Mouse (Mus musculus): ENCODE measurements at regions not wholly inside any gene's neighbourhood (a gene's known extent, or its start where the extent isn't known, plus 50 kb on each side); places are given as distances from the start of the nearest gene placed in this dataset.
A peak's percentile ranks its signal among the peaks of the same experiment; 100 is the strongest.
"Not testable (repeated sequence)": the region's sequence is repeated elsewhere in the genome, so short reads cannot be mapped to it uniquely, and the experiment has no call there.

DNA sequence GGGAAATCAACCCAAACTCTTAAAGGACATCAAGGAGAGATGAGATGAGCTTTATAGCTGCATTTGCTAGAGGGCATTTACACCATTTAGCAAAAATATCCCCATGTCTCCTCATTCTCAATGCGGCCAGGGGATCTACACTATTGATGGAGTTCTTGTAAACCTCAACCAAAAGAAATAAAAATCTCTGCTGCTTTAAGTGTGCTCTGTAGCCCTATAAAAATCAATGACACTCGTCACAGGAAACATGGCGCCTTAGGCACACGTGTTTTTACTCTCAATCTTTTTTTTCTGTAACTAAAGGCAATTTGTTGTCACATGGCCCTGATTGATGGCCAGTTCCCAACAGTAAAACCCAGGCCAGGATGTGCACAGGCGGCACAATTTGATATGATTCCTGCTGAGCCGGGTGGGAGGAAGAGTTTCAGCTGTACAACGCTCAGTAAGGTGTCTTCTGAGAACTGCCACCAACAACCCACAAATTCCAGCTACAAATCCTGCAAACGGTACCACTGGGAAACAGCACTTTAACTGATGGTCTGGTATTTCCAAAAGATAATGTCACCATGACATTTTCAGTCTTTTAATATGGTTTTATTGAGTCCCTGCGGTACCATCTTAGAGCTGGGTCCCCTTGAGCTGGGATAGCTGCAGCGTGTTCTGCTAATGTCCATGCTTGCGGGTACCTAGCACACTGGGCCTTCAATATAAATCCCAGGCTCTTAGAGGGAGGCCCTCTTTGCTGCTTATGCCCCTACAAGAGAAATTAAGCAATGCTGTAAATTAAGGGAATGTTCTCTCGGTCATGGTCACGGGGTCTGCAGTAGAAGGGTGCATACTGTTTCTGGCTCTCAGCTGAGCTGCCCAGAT lies 78.8 kb downstream of the Tpbg start:
- no peak for DNase-seq

DNA sequence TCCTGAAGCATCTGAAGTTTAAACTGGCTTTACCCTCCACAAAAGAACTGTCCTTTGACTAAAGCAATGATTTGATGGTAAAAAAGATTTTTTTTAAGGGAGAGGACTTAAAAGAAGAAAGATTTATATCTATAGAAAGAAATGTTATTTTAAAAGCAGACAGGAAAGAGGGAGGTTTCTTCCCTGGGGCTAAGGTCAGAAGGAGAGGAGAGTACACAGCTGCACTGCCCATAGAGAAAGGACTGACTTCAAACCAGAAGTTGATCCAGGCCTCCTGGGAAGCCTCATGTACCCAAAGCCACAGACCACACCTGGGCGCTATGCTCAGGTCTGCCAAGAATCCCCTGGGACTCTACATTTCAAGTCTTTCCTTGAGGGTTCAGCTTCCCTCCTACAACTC lies 83.1 kb downstream of the Tpbg start:
- DNase-seq = no peak

DNA sequence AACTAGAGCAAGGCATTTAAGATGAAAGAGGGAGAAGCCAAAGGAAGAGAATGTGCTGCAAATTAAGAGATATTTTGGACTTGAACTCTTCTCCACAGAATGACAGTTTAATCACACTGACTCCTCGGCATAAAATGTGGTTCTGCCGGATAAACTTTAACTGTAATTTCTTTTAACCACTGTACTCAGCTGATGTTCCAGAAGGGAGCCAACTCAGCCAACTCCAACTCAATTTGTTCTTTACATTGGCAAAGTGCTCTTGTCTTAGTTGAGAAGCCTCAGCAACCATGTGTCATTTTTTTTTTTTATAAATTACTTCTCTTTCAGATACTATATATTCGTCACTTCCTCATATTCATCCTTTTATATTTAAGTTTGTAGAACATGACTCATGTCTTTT lies 90.0 kb downstream of the Tpbg start:
- DNase-seq = no peak

DNA sequence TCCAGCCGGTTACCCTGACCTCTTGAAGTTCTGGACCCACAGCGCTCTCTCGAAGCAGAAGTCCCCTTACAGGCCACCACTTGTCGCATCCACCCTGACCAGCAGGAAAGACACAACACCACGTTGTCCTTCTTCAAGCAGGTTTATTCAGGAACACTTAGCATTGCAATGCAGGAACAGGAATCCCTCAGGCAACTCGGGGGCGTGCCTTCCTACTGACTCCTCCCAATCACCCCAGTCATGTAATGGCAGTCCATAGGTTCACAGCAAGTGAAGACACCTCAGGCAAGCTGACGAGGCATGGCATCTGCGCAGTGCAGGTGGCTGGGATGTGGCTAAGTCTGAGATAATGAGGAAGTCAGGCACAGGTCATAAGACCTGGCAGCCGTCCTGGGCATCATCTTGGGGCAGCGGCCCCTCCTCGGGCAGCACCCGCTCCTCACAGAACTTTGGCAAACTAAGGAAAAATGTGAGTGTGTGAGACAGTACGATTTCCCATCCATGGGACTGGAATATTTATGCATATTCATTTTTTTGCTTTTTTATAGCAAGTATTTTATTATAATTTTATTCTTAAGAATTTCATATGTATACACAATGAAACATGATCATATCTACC lies 101.0 kb downstream of the Tpbg start:
- DNase-seq = not testable (repeated sequence)

DNA sequence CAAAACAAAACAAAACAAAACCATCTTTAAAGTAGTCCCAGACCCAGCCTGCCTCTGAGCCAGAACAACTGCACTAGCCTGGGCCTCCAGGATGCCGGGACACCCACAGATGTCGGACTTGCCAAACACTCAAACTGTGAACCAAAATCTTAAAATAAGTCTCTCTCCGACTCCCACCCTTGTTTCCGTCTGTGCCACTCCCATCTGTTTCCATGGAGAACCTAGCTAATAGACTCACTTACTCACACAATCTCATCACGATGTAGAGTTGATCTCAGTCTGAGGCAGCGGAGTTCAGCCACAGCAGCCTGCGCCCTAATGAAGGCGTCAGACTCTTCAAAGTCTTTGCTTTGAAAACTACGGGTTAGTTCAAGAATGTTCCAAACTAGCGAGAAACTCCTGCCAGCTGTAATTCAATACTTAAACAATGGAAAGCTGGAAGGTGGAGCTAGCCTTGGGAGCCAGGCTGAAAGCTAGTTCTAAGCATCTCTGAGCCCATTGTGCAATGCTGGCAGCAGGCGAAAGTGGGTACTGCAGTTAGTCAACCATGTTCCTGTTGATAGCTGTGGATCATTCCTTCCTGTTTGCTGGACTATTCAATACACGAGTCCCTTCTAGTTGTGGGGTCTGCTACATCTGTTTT lies 106.4 kb downstream of the Tpbg start:
- no peak for DNase-seq

DNA sequence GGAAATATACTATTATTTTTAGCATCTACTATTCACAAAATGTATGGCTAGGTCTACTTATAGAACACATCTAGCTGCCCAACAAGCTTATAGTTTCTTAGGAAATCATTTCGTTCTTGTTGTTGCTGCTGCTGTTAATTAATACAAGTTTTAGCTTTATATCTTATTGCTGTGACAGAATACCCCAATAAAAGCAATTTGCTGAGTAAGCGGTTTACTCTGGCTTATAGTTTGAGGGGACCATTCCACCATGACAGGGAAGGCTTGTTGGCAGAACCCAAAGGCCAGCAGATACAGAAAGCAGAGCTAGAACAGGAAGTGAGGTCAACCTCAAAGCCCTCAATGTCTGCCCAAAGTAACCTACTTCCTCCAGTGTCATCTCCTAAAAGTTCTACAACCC lies 109.6 kb downstream of the Tpbg start:
- DNase-seq = no peak

DNA sequence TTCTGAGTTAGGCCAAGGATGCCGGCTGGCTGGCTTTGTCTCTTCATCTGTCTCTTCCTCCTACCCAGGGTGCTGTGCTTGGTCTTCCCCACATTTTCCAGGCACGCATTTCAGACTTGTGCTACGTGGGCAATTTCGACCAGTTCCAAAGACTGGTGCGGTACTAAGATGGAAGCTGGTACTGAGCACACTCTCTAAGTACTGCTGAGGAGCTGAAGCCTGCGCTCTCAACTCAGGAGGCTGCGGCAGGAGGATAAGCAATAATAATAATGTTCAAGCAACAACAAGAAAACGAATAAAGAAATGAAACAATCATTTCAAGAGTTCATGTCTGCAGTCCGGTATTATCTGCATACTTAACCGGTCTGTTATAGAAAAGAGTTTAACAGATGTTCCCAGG lies 127.9 kb downstream of the Tpbg start:
- DNase-seq = no peak

DNA sequence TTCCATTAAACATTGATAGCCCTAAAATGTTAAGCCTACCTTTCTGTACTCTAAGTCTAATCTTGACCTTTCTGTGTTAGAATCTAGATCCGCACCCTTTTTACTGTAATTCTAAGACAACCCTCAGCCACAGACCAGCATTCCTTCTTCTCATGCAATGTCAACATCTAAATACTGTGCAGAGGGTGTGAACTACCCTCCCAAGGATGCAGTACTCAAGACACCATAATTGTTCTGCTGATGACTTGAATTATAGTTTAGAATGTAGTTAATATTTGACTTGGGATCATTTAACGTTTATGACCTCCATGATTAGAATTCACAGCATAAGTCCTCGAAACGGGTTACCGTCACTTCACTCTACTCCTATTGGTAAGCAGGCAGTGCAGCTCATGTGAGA lies 139.2 kb downstream of the Tpbg start:
- DNase-seq = no peak

DNA sequence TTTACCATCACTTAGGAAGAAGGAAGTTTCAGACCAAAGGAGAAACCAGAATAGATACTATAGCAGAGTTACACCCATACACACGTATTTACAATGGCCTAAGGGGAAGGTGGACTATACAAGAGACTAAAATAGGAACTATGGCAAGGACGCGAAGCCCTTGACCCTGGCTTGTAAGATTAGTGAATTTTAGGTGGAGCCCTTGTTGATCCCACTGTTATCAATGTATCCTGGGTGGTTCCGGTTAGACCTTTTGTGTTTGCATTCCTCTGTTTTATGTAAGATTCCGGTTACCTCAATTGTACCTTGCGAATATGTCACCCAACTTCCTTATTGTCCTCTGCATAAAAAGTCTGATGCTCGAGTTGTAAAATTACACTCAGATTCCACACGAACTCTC lies 141.3 kb downstream of the Tpbg start:
- DNase-seq = not testable (repeated sequence)

DNA sequence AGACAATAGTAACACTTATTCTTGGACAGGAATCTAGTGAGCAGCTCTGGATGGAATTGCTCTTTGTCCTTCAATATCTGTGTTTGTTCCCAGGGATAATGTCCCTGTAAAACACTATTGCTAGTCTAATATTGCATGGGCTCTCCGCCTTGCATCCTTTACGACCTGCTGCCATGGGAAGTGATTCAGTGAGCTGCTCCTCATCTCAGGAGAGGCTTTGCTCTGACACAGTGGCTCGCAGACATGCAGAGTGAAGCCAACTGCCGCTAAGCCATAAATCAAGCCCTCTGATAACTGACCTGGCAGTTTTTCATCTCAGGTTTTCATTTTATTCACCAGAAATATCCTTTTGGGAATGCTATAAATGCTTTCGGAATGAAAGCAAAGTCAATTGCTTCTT lies 143.5 kb downstream of the Tpbg start:
- no peak for DNase-seq

DNA sequence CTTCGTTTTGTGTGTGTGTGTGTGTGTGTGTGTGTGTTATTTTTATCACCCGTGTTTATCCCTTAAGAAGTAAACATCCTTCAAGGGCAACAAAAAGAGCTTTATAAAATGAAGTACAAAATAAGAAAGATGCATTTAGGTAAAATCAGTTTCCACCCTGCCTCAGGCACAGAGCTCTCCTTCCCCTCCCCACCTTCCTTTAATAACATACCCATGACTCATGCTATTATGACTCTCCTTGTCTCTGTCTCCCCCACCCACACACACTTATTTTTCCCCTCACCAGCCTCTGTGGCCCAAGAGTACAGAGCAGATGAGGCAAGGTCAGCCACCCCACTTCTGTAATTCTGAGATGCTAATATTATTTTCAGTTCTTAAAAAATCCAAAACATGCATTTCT lies 144.0 kb downstream of the Tpbg start:
- DNase-seq = no peak

DNA sequence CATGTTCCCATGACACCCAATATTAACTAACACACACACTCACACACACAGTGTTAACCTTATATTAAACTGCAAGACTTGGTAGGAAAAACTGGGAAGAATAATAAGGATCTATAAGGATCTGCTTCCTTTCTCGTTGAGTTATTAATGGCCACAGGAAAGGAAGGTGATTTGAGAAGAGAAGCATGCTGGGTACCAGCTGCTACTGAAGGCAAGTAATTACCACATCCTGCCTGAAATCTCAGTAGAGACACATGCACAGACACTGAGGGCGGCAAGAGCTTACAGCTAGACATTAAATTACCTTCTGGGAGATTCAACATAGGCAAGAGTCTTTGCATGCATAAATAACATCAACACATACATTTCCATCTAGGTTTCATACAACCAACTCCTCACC lies 160.8 kb downstream of the Tpbg start:
- DNase-seq = peak; percentile 19 to 23

DNA sequence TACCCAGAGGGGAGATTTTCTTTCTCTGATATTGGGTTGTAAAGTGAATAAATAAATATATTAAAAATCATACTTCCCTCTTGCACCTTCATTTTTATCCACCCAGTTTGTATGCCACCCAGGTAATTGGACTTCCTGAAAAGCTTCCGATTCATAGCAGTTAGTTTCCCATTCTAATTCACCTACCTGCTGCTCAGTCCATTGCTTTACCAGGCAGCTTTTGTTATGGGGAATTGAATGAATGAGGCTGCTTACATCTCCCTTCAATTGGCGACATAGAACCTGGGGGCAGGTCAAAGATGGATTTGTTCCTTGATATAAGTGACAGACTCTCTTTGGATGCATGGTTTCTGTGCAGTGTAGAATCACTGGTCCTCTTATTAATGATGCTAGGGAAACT lies 169.5 kb downstream of the Tpbg start:
- no peak for DNase-seq

DNA sequence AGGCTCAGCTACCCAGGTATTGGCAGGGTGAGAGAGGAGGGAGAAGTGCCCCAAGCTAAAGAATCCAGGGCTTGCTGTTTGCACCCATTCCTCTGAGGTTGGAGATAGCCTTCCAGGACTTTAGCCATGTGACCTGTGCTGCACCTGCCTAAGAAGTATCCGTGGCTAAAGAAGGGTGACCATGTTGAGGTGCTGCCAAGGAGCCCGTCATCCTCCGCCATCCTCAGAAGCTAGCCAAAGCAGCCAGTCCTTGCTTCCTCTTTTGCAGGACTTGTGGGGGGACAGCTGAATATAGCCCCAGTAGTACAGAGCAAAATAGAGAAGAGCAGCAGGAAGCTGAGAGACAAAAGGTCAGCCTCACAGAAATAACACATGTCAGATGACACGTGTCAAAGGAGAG lies 173.7 kb downstream of the Tpbg start:
- no peak for DNase-seq

DNA sequence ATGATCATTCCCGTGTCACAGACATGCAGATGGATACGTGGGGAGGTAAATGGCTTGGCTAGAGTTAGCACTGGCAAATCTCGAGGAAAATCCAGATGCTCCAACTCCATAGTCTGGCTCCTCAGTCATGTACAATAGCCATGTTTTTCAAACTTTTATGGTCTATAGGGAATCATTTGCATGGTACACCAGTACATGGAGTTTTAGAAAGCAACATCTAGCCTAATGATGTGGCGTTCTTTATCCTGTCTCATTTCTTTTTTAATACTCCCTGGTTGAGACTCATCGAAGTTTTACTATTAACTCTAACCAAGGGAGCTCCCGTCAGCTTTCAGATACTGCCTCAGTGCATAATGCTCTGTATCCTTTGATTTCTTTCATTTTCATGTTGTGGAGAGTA lies 178.0 kb downstream of the Tpbg start:
- DNase-seq = no peak

DNA sequence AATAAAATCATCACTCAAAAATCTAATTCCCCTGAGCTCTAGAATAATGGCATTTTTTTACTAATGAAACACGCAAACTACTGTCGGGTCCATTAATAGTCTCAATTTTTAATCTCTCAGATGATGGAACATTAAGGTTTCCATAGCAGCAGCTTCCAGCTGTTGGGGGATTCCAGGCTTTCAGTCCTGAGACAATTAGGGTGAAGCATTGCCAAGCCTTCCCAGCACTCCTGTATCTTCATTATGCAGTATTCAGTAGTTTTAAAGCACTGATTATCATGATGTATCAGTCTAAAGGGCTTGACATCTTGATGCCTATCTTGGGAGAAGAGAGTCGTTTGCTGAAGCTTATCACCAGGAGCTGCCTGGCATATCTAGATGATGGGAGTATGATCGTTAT lies 178.6 kb downstream of the Tpbg start:
- DNase-seq = no peak

DNA sequence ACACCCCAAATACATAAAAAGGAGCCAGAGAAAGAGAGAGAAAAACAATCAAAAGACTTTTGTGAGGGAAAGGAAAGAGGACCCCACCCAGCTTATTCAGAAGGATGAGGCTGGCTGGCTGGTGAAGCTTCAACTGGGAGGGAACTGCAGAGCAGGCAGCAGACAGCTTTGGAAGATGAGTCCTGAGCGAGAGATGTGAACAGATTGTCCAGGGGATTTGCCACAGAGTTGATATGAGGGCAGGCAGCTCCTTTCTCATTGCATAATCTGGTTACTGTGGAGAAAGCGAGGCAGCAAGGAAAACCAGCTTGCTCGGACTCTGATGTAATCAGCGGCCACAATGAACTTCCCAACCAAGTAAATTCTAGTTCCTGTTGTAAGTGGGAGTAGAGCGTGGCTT lies 188.6 kb downstream of the Tpbg start:
- peak; percentile 36 to 40 for DNase-seq

DNA sequence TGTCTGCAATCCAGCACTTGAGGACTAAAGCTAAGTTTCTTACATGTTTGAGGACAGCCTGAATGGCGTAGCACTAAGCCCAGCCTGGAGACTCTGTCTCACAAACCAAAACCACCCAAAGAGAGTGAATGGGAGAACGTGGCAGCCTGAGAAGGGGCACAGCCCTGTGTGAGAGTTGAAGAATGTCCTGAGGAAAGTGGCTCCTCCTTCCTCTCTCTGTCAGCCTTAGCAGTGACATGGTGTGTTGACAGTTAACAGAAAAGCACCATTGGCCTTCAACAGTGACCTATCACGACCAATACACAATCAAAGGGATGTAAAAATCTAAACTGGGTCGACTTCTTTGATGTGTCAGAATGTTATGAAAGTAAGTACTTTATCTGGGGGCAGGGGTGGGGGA lies 201.9 kb downstream of the Tpbg start:
- DNase-seq = no peak

DNA sequence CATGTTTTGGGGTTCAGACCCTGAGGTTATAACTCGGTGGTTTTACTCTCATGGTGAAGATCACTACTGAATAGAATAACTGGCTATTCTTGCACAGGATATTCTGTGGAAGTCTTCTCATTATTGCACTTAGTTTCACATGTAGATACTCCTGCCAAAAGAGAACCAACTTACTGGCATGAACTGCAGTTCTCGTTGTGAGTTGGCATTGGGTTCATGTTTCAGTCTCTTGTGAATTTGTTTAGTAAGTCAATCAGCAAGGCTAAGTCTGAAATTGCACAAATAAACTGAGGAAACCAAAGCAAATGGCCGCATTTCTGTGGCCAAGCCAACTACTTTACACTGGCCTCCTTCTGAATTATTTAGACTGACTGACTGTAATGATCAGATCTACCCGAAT lies 215.9 kb downstream of the Tpbg start:
- peak; percentile 50 to 61 for DNase-seq

DNA sequence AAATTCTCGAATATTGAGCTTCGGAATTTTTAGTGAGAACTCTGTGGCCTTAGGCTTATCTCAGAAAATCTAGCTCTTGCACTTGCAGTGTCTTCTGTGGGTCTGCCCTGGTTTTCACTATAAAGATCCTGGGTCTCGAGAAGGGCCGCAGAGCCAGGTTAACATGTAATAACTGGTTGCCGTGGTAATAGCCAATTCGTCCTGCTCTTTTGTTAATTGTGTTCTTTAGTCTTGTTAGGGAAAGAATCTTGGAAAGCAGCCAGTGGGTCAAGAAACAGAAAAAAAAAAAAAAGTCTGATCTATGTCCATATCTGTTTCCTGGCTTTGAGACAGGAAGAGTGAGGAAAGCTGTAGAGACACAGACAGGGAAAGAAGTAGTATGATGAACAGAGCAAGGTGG lies 217.9 kb downstream of the Tpbg start:
- no peak for DNase-seq

DNA sequence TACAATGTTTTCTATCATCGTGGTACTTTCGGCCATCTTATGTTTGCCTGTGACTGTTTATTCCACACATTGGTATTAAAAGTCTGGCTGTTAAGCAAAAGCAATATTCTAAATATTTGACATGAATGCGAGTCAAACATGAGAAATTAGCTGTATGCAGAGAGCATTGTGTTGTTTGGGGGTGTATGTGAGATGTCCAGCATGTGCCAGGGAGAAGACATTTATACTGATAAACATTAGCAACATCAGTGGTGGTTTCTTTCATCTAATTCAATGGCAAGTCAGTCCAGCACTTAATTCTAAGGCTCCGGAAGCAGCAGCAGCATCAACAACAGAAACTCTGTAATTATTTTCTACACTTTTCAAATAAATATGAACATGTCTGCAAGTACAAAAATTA lies 219.1 kb downstream of the Tpbg start:
- no peak for DNase-seq

DNA sequence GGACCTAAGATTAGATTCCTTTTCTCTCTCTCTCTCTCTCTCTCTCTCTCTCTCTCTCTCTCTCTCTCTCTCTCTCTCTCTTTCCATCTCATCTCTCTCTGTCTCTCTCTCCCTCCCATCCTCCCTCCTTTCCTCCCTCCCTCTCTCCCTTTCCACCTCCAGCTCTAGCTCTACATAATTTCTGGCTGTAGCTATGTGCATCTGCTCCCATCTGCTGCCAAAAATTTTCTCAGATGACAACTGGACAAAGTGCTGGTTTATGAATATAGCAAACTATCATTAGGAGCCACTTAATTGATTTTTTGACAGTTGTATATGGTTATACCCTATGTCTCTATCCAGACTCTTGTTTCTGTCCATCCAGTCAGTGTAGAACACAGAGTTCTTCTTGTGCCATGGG lies 237.1 kb downstream of the Tpbg start:
- no peak for DNase-seq

DNA sequence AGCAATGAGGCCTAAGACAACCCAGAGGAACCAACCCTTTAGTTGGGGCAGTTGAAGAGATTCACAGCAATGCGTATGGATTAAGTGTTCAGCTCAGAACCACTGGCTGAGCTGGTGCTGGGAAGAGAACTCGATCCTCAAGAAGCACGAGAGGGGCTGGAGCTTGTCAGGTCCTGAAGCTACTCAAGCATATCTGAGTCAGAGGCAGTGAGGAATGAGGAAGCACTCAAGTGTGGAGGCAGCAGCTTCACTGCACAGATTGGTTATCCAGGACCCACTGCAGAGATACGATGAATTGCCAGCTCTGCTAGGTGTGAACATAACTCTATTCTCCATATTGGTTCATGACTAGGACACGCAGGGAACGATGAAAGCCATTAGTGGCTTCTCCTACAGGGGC lies 239.7 kb downstream of the Tpbg start:
- DNase-seq = no peak

DNA sequence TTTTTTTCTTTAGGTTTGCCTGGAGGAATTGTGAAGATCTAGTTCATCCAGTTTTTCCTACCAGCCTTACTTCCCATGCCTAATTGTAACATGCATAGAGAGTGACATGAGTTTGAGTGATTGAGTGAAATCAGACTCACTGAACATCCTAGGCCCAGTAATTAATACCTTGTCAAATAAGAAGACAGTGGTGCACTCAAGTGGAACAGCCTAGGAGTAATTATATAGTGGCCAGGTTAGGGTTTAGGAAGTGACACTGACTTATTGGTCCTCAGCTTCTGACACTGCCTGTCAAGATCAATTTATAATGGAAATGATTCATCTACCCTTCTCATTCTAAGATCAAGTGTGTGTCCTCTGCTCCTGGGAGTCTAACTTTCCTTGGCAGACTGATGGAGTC lies 250.8 kb downstream of the Tpbg start:
- no peak for DNase-seq

Data from cerebellum, postnatal 10 days (tissue).